Mouse (Mus musculus): ENCODE data around the gene Irf6.

- TF ChIP-seq POLR2A (IDR thresholded peaks at IDR 0.05; ENCODE audit: low read depth, low read length) (no peak), CTCF (IDR thresholded peaks at IDR 0.05; ENCODE audit: borderline replicate concordance, insufficient read depth, low read length) (no peak)
Measured at GRCm38 (mm10) chr1:193132385-193132784, 20.5 kb upstream of the Irf6 start.

Measured in embryonic fibroblast, embryonic 13.5 days (primary cell).